Mouse (Mus musculus) adrenal gland, postnatal 25 days (tissue): ENCODE measurements around the gene Rhof. TPM values are rescaled to one million over a fixed set of nuclear protein-coding genes. Genes with fewer than 3 reads are reported as not detected.
A peak's percentile ranks its signal among the peaks of the same experiment; 100 is the strongest.

Experiments
- DNase-seq: peaks from one replicate; pipeline ENCODE4 v3.0.0; 2021; ENCODE audit warnings: mixed read lengths
- long read RNA-seq: library from polyadenylated mRNA; stranded (forward); transcript quantifications from one replicate; pipeline ENCODE4 v2.0.0, GENCODE M21; 2021
- total RNA-seq: library from RNA; stranded (reverse); gene quantifications from 2 replicates; pipeline ENCODE4 v1.2.3, GENCODE M21; 2021

Gene Rhof
- 1.1 and 1.6 TPM in 2 replicates for total RNA-seq
- long read RNA-seq, partial matches to known transcripts: 0 of 2 reads
- long read RNA-seq, other reads (novel, unspliced or antisense): 1 of 2 reads

GRCm38 (mm10) chr5:123132308-123133071 is at the start of gene Rhof:
TSS of gene Rhof (minus strand) at chr5:123132692.
- DNase-seq: peak; percentile 90

- DNase-seq: no peak
Measured at GRCm38 (mm10) chr5:123181536-123181935, 49.0 kb upstream of the Rhof start.

GRCm38 (mm10) chr5:123180390-123180789 is 47.9 kb upstream of the Rhof start:
- DNase-seq: no peak

GRCm38 (mm10) chr5:123178792-123179191 is 46.3 kb upstream of the Rhof start:
- DNase-seq: no peak

- peak; percentile 82 for DNase-seq
Measured at GRCm38 (mm10) chr5:123171646-123172350, 39.3 kb upstream of the Rhof start.

GRCm38 (mm10) chr5:123170365-123170764 is 37.9 kb upstream of the Rhof start:
- no peak for DNase-seq

GRCm38 (mm10) chr5:123169284-123169683 is 36.8 kb upstream of the Rhof start, which contains the start of gene Psmd9:
TSS of gene Psmd9 (plus strand) at chr5:123169413.
- DNase-seq: no peak

- DNase-seq: no peak
Measured at GRCm38 (mm10) chr5:123167591-123167990, 35.1 kb upstream of the Rhof start.

- DNase-seq: no peak
Measured at GRCm38 (mm10) chr5:123166437-123166836, 33.9 kb upstream of the Rhof start.

- no peak for DNase-seq
Measured at GRCm38 (mm10) chr5:123162942-123163341, 30.4 kb upstream of the Rhof start.

- peak; percentile 65 for DNase-seq
Measured at GRCm38 (mm10) chr5:123160341-123160740, 27.8 kb upstream of the Rhof start.

GRCm38 (mm10) chr5:123159866-123160265 is 27.4 kb upstream of the Rhof start:
- DNase-seq: no peak

- peak; percentile 50 for DNase-seq
Measured at GRCm38 (mm10) chr5:123159446-123159845, 27.0 kb upstream of the Rhof start.

GRCm38 (mm10) chr5:123157972-123158371 is 25.5 kb upstream of the Rhof start:
- DNase-seq: no peak

- DNase-seq: no peak
Measured at GRCm38 (mm10) chr5:123156763-123157162, 24.3 kb upstream of the Rhof start.

GRCm38 (mm10) chr5:123155425-123155824 is 22.9 kb upstream of the Rhof start:
- peak; percentile 63 for DNase-seq

GRCm38 (mm10) chr5:123152901-123153300 is 20.4 kb upstream of the Rhof start:
- DNase-seq: no peak

GRCm38 (mm10) chr5:123151707-123152362 is 19.3 kb upstream of the Rhof start:
- no peak for DNase-seq

- DNase-seq: no peak
Measured at GRCm38 (mm10) chr5:123151077-123151476, 18.6 kb upstream of the Rhof start.

- no peak for DNase-seq
Measured at GRCm38 (mm10) chr5:123150641-123151040, 18.1 kb upstream of the Rhof start.

- peak; percentile 95 for DNase-seq
Measured at GRCm38 (mm10) chr5:123149451-123150400, 17.2 kb upstream of the Rhof start.
